Mouse (Mus musculus): ENCODE data around the gene Fam171a1. TPM values are rescaled to one million over a fixed set of nuclear protein-coding genes. Genes with fewer than 3 reads are reported as not detected.
A peak's percentile ranks its signal among the peaks of the same experiment; 100 is the strongest.

The Fam171a1 gene
- polyA plus RNA-seq, 1 experiment = 29.1 TPM

- Histone ChIP-seq H3K4me3 (replicated peaks; ENCODE audit: insufficient read depth, low read depth, low read length) (no peak overlapping the region), H3K4me1 (ENCODE audit: control insufficient read depth, insufficient read depth, low read length) (peaks cover under 1% of the 10 kb centered on the region; the same call in 1 of the 2 replicates), H3K27ac (ENCODE audit: insufficient read depth, low read length) (no peak overlapping the region), H3K27me3 (ENCODE audit: control insufficient read depth, insufficient read depth, low read length) (no peaks in the 10 kb centered on the region)
- TF ChIP-seq POLR2A (IDR thresholded peaks at IDR 0.05; ENCODE audit: borderline replicate concordance, insufficient read depth, low read length) (no peak), CTCF (IDR thresholded peaks at IDR 0.05; ENCODE audit: borderline replicate concordance, insufficient read depth, low read depth, low read length) (no peak)
- WGBS = 94% methylated on average over 4 of the region's 4 CpGs
- no peak for DNase-seq
Measured at GRCm38 (mm10) chr2:3127256-3127883, 13.3 kb downstream of the Fam171a1 start.

DNA sequence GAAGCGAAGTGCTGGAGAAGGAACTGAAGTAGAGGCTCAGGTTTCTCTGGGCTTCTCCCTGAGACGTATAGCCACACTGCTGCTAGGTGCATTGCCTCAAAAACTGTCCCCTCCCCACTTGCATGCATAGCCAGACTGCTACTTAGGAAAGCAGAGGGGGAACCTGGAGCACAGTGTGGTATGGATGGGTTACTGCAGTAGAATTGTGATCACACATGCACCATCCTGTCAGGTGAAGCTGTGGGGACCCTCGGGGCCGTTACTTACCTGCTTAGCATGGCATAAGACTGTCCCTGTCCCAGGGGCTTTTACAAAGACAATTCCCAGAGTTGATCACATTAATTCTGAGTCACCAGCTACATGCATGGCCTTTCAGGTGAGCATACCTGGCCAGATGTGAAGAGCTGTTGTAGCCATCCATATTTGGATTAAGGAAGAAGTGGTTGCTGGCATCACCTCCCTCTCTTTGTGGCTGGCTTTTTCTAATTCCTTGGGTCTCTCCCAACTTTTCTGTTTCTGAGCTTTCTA lies 14.4 kb downstream of the Fam171a1 start:
- no peak overlapping the region for H3K4me3 ChIP-seq (replicated peaks; ENCODE audit: insufficient read depth, low read depth, low read length)
- H3K27me3 ChIP-seq (ENCODE audit: control insufficient read depth, insufficient read depth, low read length) = no peaks in the 10 kb centered on the region
- no peak for DNase-seq
- peaks cover 6% of the 10 kb centered on the region; the same call in 1 of the 2 replicates for H3K4me1 ChIP-seq (ENCODE audit: control insufficient read depth, insufficient read depth, low read length)
- WGBS = 86% methylated on average over 4 of the region's 4 CpGs
- TF ChIP-seq CTCF (IDR thresholded peaks at IDR 0.05; ENCODE audit: borderline replicate concordance, insufficient read depth, low read depth, low read length) = no peak
- TF ChIP-seq POLR2A (IDR thresholded peaks at IDR 0.05; ENCODE audit: borderline replicate concordance, insufficient read depth, low read length) = no peak
- H3K27ac ChIP-seq (ENCODE audit: insufficient read depth, low read length) = no peak overlapping the region

- TF ChIP-seq CTCF (IDR thresholded peaks at IDR 0.05; ENCODE audit: borderline replicate concordance, insufficient read depth, low read depth, low read length) = no peak
- Histone ChIP-seq H3K4me3 (replicated peaks; ENCODE audit: insufficient read depth, low read depth, low read length) (no peak overlapping the region), H3K4me1 (ENCODE audit: control insufficient read depth, insufficient read depth, low read length) (peaks cover 6% of the 10 kb centered on the region; the same call in 1 of the 2 replicates), H3K27ac (ENCODE audit: insufficient read depth, low read length) (no peak overlapping the region), H3K27me3 (ENCODE audit: control insufficient read depth, insufficient read depth, low read length) (no peaks in the 10 kb centered on the region)
- WGBS = 85% methylated on average over 2 of the region's 2 CpGs
- no peak for DNase-seq
Measured at GRCm38 (mm10) chr2:3128910-3129309, 14.9 kb downstream of the Fam171a1 start.

GRCm38 (mm10) chr2:3132473-3132872 lies 18.4 kb downstream of the Fam171a1 start:
- TF ChIP-seq CTCF (IDR thresholded peaks at IDR 0.05; ENCODE audit: borderline replicate concordance, insufficient read depth, low read depth, low read length) = no peak
- no peak for TF ChIP-seq POLR2A (IDR thresholded peaks at IDR 0.05; ENCODE audit: borderline replicate concordance, insufficient read depth, low read length)
- H3K27me3 ChIP-seq (ENCODE audit: control insufficient read depth, insufficient read depth, low read length) = no peaks in the 10 kb centered on the region
- WGBS = 18% methylated on average over 9 of the region's 9 CpGs
- H3K4me3 ChIP-seq (replicated peaks; ENCODE audit: insufficient read depth, low read depth, low read length) = no peak overlapping the region
- H3K27ac ChIP-seq (ENCODE audit: insufficient read depth, low read length) = no peak overlapping the region
- H3K4me1 ChIP-seq (ENCODE audit: control insufficient read depth, insufficient read depth, low read length) = peaks cover 6% of the 10 kb centered on the region; the same call in 1 of the 2 replicates
- DNase-seq = peak; percentile 27 to 56

DNA sequence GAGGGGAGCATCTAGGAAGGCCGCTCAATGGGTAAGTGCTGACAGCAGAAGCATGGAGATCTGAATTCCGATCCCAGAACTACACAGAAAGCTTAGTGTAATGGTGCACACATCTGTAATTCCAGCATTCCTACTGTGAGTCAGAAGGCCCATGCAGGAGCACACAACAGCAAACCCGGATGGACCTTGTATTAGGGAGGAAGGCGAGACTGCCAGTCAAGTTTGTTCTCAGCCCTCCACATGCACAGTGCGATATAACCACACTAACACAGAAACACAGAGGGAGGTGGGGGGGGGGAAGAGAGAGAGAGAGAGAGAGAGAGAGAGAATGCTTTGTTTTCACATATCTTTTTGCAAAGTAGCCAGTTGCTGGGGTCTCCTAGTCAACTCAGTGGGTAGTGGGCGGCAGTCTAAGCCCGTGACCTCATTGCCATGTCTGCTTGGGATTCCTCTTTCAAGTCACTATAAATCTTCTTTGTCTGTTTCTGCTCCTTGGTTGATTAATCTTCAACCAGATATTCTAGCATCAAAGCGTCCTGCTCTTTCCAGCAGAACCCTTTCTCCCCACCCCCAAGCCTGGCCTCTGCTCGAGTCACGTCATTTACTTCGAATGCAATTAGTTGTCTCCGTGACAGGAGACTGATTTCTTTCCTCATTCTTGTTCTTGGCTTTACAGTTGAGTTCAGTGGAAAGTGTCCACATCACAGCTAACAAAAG lies 20.7 kb downstream of the Fam171a1 start:
- no peaks in the 10 kb centered on the region for H3K27me3 ChIP-seq (ENCODE audit: control insufficient read depth, insufficient read depth, low read length)
- H3K4me1 ChIP-seq (ENCODE audit: control insufficient read depth, insufficient read depth, low read length) = peaks cover 8% of the 10 kb centered on the region
- 79% methylated on average over 12 of the region's 12 CpGs for WGBS
- no peak overlapping the region for H3K4me3 ChIP-seq (replicated peaks; ENCODE audit: insufficient read depth, low read depth, low read length)
- H3K27ac ChIP-seq (ENCODE audit: insufficient read depth, low read length) = no peak overlapping the region
- DNase-seq = no peak
- TF ChIP-seq CTCF (IDR thresholded peaks at IDR 0.05; ENCODE audit: borderline replicate concordance, insufficient read depth, low read depth, low read length) = no peak
- no peak for TF ChIP-seq POLR2A (IDR thresholded peaks at IDR 0.05; ENCODE audit: borderline replicate concordance, insufficient read depth, low read length)

DNA sequence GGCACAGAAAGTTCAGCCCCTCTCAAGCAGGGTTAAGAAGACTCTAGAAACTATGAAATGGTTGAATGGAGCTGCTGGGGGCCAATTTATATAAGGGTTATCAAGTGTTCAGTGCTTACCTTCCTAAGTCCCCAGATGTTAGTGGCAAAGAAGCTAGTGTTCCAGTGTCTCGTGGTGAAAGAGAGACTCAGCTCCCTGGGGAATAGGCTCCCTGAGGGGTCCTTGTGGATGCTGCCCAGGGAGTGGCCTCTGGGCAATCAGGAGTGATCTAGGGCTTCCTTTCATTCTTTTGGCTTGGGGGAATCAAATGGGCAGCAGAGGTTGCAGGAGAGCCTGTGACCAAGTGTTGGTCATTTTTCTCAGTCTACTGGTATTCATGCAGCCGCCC lies 21.3 kb downstream of the Fam171a1 start:
- no peak for DNase-seq
- no peaks in the 10 kb centered on the region for H3K27me3 ChIP-seq (ENCODE audit: control insufficient read depth, insufficient read depth, low read length)
- H3K4me1 ChIP-seq (ENCODE audit: control insufficient read depth, insufficient read depth, low read length) = peaks cover 8% of the 10 kb centered on the region
- H3K27ac ChIP-seq (ENCODE audit: insufficient read depth, low read length) = no peak overlapping the region
- 74% methylated on average over 2 of the region's 2 CpGs for WGBS
- H3K4me3 ChIP-seq (replicated peaks; ENCODE audit: insufficient read depth, low read depth, low read length) = no peak overlapping the region
- TF ChIP-seq CTCF (IDR thresholded peaks at IDR 0.05; ENCODE audit: borderline replicate concordance, insufficient read depth, low read depth, low read length) (no peak), POLR2A (IDR thresholded peaks at IDR 0.05; ENCODE audit: borderline replicate concordance, insufficient read depth, low read length) (no peak)

DNA sequence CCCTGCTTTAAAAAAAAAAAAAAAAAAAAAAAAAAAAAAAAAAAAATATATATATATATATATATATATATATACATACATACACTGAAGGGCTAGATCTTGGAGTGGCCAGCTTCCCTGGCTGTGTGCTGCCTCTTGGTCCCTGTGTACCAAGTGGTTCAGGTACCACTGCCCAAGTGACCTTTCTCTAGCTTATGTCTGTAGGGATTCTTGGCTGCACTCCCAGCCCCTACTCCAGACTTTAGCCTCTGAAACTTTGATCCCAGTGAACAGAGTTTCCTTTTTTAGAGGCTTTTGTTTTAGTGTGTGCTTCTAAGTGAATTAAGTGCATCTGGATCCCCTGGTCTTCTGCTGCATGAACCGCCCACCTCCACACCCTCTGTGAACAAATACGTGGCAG lies 24.3 kb downstream of the Fam171a1 start:
- no peak overlapping the region for H3K27ac ChIP-seq (ENCODE audit: insufficient read depth, low read length)
- H3K4me3 ChIP-seq (replicated peaks; ENCODE audit: insufficient read depth, low read depth, low read length) = no peak overlapping the region
- H3K27me3 ChIP-seq (ENCODE audit: control insufficient read depth, insufficient read depth, low read length) = no peaks in the 10 kb centered on the region
- 78% methylated on average over 2 of the region's 2 CpGs for WGBS
- no peak for DNase-seq
- H3K4me1 ChIP-seq (ENCODE audit: control insufficient read depth, insufficient read depth, low read length) = peaks cover 3% of the 10 kb centered on the region; the same call in 1 of the 2 replicates
- TF ChIP-seq POLR2A (IDR thresholded peaks at IDR 0.05; ENCODE audit: borderline replicate concordance, insufficient read depth, low read length) (no peak), CTCF (IDR thresholded peaks at IDR 0.05; ENCODE audit: borderline replicate concordance, insufficient read depth, low read depth, low read length) (no peak)

DNA sequence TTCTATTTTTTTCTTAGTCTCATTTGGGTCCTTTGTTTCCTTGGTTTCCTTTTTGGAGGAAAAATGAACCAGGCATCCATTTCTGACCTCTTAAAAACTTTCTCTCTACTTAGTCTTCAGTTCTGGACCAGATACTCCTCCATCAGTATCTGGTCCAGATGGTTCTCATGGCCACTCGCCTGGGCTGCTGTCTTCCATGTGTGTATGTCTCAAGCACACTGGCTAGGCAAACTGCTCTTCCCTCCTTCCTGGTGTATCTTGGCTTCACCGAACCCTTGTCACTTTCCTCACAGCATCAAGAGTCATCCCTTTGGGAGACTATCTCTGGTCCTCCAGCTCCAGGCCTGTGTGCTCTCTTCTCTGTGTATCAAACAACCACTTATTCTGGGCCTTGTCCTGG lies 25.0 kb downstream of the Fam171a1 start:
- Histone ChIP-seq H3K27ac (ENCODE audit: insufficient read depth, low read length) (no peak overlapping the region), H3K4me3 (replicated peaks; ENCODE audit: insufficient read depth, low read depth, low read length) (no peak overlapping the region), H3K4me1 (ENCODE audit: control insufficient read depth, insufficient read depth, low read length) (peaks cover 3% of the 10 kb centered on the region; the same call in 1 of the 2 replicates), H3K27me3 (ENCODE audit: control insufficient read depth, insufficient read depth, low read length) (no peaks in the 10 kb centered on the region)
- TF ChIP-seq CTCF (IDR thresholded peaks at IDR 0.05; ENCODE audit: borderline replicate concordance, insufficient read depth, low read depth, low read length) (no peak), POLR2A (IDR thresholded peaks at IDR 0.05; ENCODE audit: borderline replicate concordance, insufficient read depth, low read length) (no peak)
- DNase-seq = no peak
- WGBS = 65% methylated on average over 2 of the region's 2 CpGs

Measured in cerebellum, adult 2 months (tissue).